20 mouse cellular contexts compared by ENCODE assay signal in the genomic region with DNA sequence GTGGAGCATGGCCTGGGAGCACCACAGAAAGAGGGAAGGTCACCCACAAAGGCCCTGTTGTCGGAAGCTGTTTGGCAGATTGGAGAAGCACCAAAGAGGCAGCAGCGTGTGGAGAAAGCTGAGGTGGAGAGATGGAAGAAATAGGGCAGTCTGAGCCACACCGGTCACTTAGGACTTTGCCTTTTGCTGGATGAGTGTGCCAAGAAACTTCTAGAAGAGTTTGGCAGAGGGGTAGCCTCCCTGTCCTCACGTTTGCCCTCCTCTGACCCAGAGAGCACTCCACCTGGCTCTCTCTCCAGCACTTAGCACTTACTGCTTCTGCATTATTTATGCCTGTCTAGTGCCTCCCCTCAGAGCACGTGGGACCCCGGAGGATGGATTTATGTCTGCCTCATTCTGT.
DNase-seq lines count a peak whose midpoint lies in the region; ATAC-seq and TF ChIP-seq lines count a peak whose summit lies in the region.
"Had no signal": no experiment of that assay in that cellular context is flagged by ENCODE, and none has a peak within 500 bp of the region (broad histone marks: within the 10 kb centered on the region; RNA-seq: fewer than 3 reads in every experiment).

No protein-coding gene starts in this region.

- H3K27ac ChIP-seq in kidney, adult 2 months (ENCODE audit: insufficient read depth, low read depth, low read length) = no peak overlapping the region
- H3K27ac ChIP-seq in kidney, embryonic 16.5 days (ENCODE audit: low read length) = no peak overlapping the region
- no peak overlapping the region for H3K27ac ChIP-seq in liver, adult 2 months (replicated peaks; ENCODE audit: insufficient read depth, low read depth, low read length)
- H3K27ac ChIP-seq in liver, embryonic 12.5 days = no peak overlapping the region
- H3K27ac ChIP-seq: embryonic facial prominence, embryonic 12.5 days; heart, embryonic 10.5 days had no signal

- no peaks in the 10 kb centered on the region for H3K79me2 ChIP-seq in liver, adult 2 months (ENCODE audit: control insufficient read depth, insufficient read depth, low read length)

- no peak overlapping the region for H3K9ac ChIP-seq in kidney, embryonic 16.5 days (replicated peaks; ENCODE audit: low read length)
- no peak overlapping the region for H3K9ac ChIP-seq in liver, adult 2 months (ENCODE audit: low read depth, low read length)
- no peak overlapping the region for H3K9ac ChIP-seq in liver, embryonic 12.5 days
- H3K9ac ChIP-seq: embryonic facial prominence, embryonic 12.5 days had no signal

- no peak overlapping the region for H3K4me3 ChIP-seq in kidney, adult 2 months (ENCODE audit: insufficient read depth, low read depth, low read length)
- no peak overlapping the region for H3K4me3 ChIP-seq in kidney, embryonic 16.5 days (ENCODE audit: low read length)
- no peak overlapping the region for H3K4me3 ChIP-seq in liver, adult 2 months (ENCODE audit: insufficient read depth, low read depth, low read length)
- no peak overlapping the region for H3K4me3 ChIP-seq in liver, embryonic 12.5 days
- H3K4me3 ChIP-seq: embryonic facial prominence, embryonic 12.5 days; heart, embryonic 10.5 days had no signal

- no peak for TF ChIP-seq POLR2A in kidney, adult 2 months (IDR thresholded peaks at IDR 0.05; ENCODE audit: low read depth, low read length)
- no peak for TF ChIP-seq POLR2A in liver, adult 2 months (IDR thresholded peaks at IDR 0.05; ENCODE audit: extremely low read depth, insufficient read depth, low read length)

- 40% methylated on average over 6 of the region's 6 CpGs for WGBS in kidney, adult 2 months
- WGBS in kidney, embryonic 16.5 days = 42% methylated on average over 6 of the region's 6 CpGs
- 71% methylated on average over 6 of the region's 6 CpGs for WGBS in liver, adult 2 months
- WGBS in liver, embryonic 12.5 days (ENCODE audit: insufficient replicate concordance) = 79% methylated on average over 6 of the region's 6 CpGs

- no peak for TF ChIP-seq CTCF in kidney, adult 2 months (conservative IDR thresholded peaks at IDR 0.05; ENCODE audit: insufficient read depth, insufficient read length, low read depth, low read length)
- TF ChIP-seq CTCF in liver, adult 2 months (IDR thresholded peaks at IDR 0.05; ENCODE audit: low read depth, low read length) = no peak

- no peak for ATAC-seq in kidney, embryonic 16.5 days (ENCODE audit: low FRiP score, low TSS enrichment)
- ATAC-seq in liver, embryonic 12.5 days = no peak
- ATAC-seq: activated CD4-positive, CD25-positive, alpha-beta regulatory T cell, adult 4 months; forebrain, embryonic 16.5 days; Patski had no signal

- H3K36me3 ChIP-seq in kidney, adult 2 months (ENCODE audit: control insufficient read depth, insufficient read depth, low read length) = no peaks in the 10 kb centered on the region
- H3K36me3 ChIP-seq in kidney, embryonic 16.5 days (ENCODE audit: insufficient read depth, low read length) = no peaks in the 10 kb centered on the region
- no peaks in the 10 kb centered on the region for H3K36me3 ChIP-seq in liver, adult 2 months (ENCODE audit: control insufficient read depth, insufficient read depth, low read length)
- no peaks in the 10 kb centered on the region for H3K36me3 ChIP-seq in liver, embryonic 12.5 days
- H3K36me3 ChIP-seq: embryonic facial prominence, embryonic 12.5 days; heart, embryonic 10.5 days had no signal

- no peaks in the 10 kb centered on the region for H3K27me3 ChIP-seq in kidney, adult 2 months (replicated peaks; ENCODE audit: control insufficient read depth, insufficient read depth, low read length)
- H3K27me3 ChIP-seq in kidney, embryonic 16.5 days (ENCODE audit: insufficient read depth, low read length) = no peaks in the 10 kb centered on the region
- H3K27me3 ChIP-seq in liver, adult 2 months (ENCODE audit: control insufficient read depth, insufficient read depth, low read length) = no peaks in the 10 kb centered on the region
- H3K27me3 ChIP-seq in liver, embryonic 12.5 days (replicated peaks) = no peaks in the 10 kb centered on the region
- H3K27me3 ChIP-seq: CH12.LX; embryonic facial prominence, embryonic 12.5 days; Patski had no signal

- no peaks in the 10 kb centered on the region for H3K9me3 ChIP-seq in kidney, embryonic 16.5 days (ENCODE audit: low read length)
- 0 out of 2 replicates have a peak, but pooled peaks cover 3% of the 10 kb centered on the region for H3K9me3 ChIP-seq in liver, embryonic 12.5 days (replicated peaks)
- H3K9me3 ChIP-seq: embryonic facial prominence, embryonic 12.5 days; heart, embryonic 10.5 days had no signal

- H3K4me1 ChIP-seq in kidney, adult 2 months (ENCODE audit: control insufficient read depth, insufficient read depth, low read length) = no peaks in the 10 kb centered on the region
- H3K4me1 ChIP-seq in kidney, embryonic 16.5 days (ENCODE audit: insufficient read depth, low read length) = no peaks in the 10 kb centered on the region
- no peaks in the 10 kb centered on the region for H3K4me1 ChIP-seq in liver, adult 2 months (ENCODE audit: control insufficient read depth, insufficient read depth, low read length)
- H3K4me1 ChIP-seq in liver, embryonic 12.5 days = no peaks in the 10 kb centered on the region
- H3K4me1 ChIP-seq: embryonic facial prominence, embryonic 12.5 days; heart, embryonic 10.5 days had no signal

- no peak overlapping the region for H3K4me2 ChIP-seq in kidney, embryonic 16.5 days (replicated peaks; ENCODE audit: low read depth, low read length)
- no peak overlapping the region for H3K4me2 ChIP-seq in liver, embryonic 12.5 days
- H3K4me2 ChIP-seq: embryonic facial prominence, embryonic 12.5 days had no signal

- peak; percentile 60 for DNase-seq in kidney, adult 2 months
- DNase-seq in liver, adult 2 months (ENCODE audit: extremely low read depth, low read depth, low spot score) = peak; percentile 15
- peak; percentile 45 for DNase-seq in retina, embryonic 14.5 days (ENCODE audit: low spot score)
- DNase-seq in retina, postnatal 1 day = no peak
- DNase-seq: adrenal gland, postnatal 14 days; cerebellum, adult 11-12 months; cerebellum, adult 9-10 months; cerebellum, postnatal 25 days; gastrocnemius, postnatal 10 days; heart, adult 18-20 months; heart, postnatal 10 days; heart, postnatal 4 days had no signal
